Mouse (Mus musculus) cerebellum, adult 2 months (tissue): ENCODE results near the gene Igfbp4. TPM values are rescaled to one million over a fixed set of nuclear protein-coding genes. Genes with fewer than 3 reads are reported as not detected.

Source experiments
- DNase-seq, 2 experiments: peaks; one replicate each; pipeline ENCODE4 v3.0.0; 2021
- H3K27ac ChIP-seq: fragments of 200-500 bp; 2 replicates; pipeline ENCODE4 v1.5.1; 2012; ENCODE audit warnings: low read length, control low read depth, inconsistent platforms; ENCODE audit not compliant: insufficient read depth
- H3K27me3 ChIP-seq: fragments of 200-500 bp; 2 replicates; pipeline ENCODE4 v1.6.1; 2012; ENCODE audit warnings: inconsistent platforms, mild to moderate bottlenecking, low read length, moderate library complexity; ENCODE audit not compliant: control insufficient read depth, insufficient read depth
- H3K4me1 ChIP-seq: fragments of 200-500 bp; 2 replicates; pipeline ENCODE4 v1.6.1; 2011; ENCODE audit warnings: low read length; ENCODE audit not compliant: control insufficient read depth, insufficient read depth
- H3K4me3 ChIP-seq: fragments of 200-500 bp; replicated peaks from 2 replicates; pipeline ENCODE3; 2011; ENCODE audit warnings: mild to moderate bottlenecking, low read depth, low read length, control low read depth; ENCODE audit not compliant: insufficient read depth
- CTCF ChIP-seq: fragments of 200-500 bp; IDR thresholded peaks from 2 replicates; pipeline ENCODE4 v1.5.1; 2011; ENCODE audit warnings: low read depth, mild to moderate bottlenecking, control low read depth, low read length, moderate library complexity, borderline replicate concordance; ENCODE audit not compliant: insufficient read depth
- POLR2A ChIP-seq: fragments of 200-500 bp; IDR thresholded peaks from 2 replicates; pipeline ENCODE4 v1.6.1; 2011; ENCODE audit warnings: low read length, control low read depth, borderline replicate concordance; ENCODE audit not compliant: insufficient read depth
- WGBS: fragments of 180-500 bp; shearing (Covaris S2); methylation state at CpG from one replicate; pipeline ENCODE4 v1.1.7; 2018; 5-methylcytosine and 5-hydroxymethylcytosine counted together
- polyA plus RNA-seq: library from polyadenylated mRNA; depleted of rRNA; stranded (reverse); fragments of >200 nt; gene quantifications from 2 replicates; pipeline ENCODE4 v1.2.3, GENCODE M21; 2012; rRNA removed

Igfbp4 gene
- polyA plus RNA-seq: 26.2 and 28.6 TPM in 2 replicates

GRCm38 (mm10) chr11:99041051-99041729, at the start of gene Igfbp4:
Gene Igfbp4 (plus strand): TSS chr11:99041244.
- H3K27ac ChIP-seq: no peak within 1 kb of the TSS
- no peak for TF ChIP-seq POLR2A
- no peak for TF ChIP-seq CTCF
- WGBS: 2% methylated on average over 62 of the region's 63 CpGs
- H3K4me3 ChIP-seq: peak within 1 kb of the TSS; percentile 32
- H3K27me3 ChIP-seq: peaks cover 2% of the 10 kb centered on the region; the same call in 1 of the 2 replicates
- DNase-seq: peak; percentile 21 to 42
- peaks cover 6% of the 10 kb centered on the region; the same call in 1 of the 2 replicates for H3K4me1 ChIP-seq

GRCm38 (mm10) chr11:98995987-98996386, 45.1 kb upstream of the Igfbp4 start:
- Histone ChIP-seq H3K27ac (no peak overlapping the region), H3K27me3 (no peaks in the 10 kb centered on the region), H3K4me3 (no peak overlapping the region), H3K4me1 (no peaks in the 10 kb centered on the region)
- TF ChIP-seq POLR2A (no peak), CTCF (no peak)
- 93% methylated on average over 7 of the region's 7 CpGs for WGBS
- no peak for DNase-seq

- WGBS: 90% methylated on average over 4 of the region's 4 CpGs
- Histone ChIP-seq H3K27ac (no peak overlapping the region), H3K4me3 (no peak overlapping the region), H3K4me1 (no peaks in the 10 kb centered on the region), H3K27me3 (no peaks in the 10 kb centered on the region)
- no peak for DNase-seq
- TF ChIP-seq CTCF: no peak
- no peak for TF ChIP-seq POLR2A
These were observed 43.4 kb upstream of the Igfbp4 start for GRCm38 (mm10) chr11:98997659-98998058.

GRCm38 (mm10) chr11:98998776-98999175, 42.3 kb upstream of the Igfbp4 start:
- Histone ChIP-seq H3K27me3 (no peaks in the 10 kb centered on the region), H3K4me1 (no peaks in the 10 kb centered on the region), H3K4me3 (no peak overlapping the region), H3K27ac (no peak overlapping the region)
- DNase-seq: no peak
- TF ChIP-seq CTCF (no peak), POLR2A (no peak)

GRCm38 (mm10) chr11:98999243-98999642, 41.8 kb upstream of the Igfbp4 start:
- Histone ChIP-seq H3K4me3 (no peak overlapping the region), H3K27ac (no peak overlapping the region), H3K4me1 (no peaks in the 10 kb centered on the region), H3K27me3 (no peaks in the 10 kb centered on the region)
- WGBS: 88% methylated on average over 11 of the region's 11 CpGs
- TF ChIP-seq POLR2A: no peak
- TF ChIP-seq CTCF: no peak
- no peak for DNase-seq

GRCm38 (mm10) chr11:99006788-99007187, 34.3 kb upstream of the Igfbp4 start:
- TF ChIP-seq CTCF (no peak), POLR2A (no peak)
- Histone ChIP-seq H3K27me3 (no peaks in the 10 kb centered on the region), H3K27ac (no peak overlapping the region), H3K4me3 (no peak overlapping the region), H3K4me1 (no peaks in the 10 kb centered on the region)
- 90% methylated on average over 9 of the region's 9 CpGs for WGBS
- no peak for DNase-seq

- H3K27me3 ChIP-seq: no peaks in the 10 kb centered on the region
- TF ChIP-seq CTCF (no peak), POLR2A (no peak)
- no peaks in the 10 kb centered on the region for H3K4me1 ChIP-seq
- H3K27ac ChIP-seq: no peak overlapping the region
- DNase-seq: no peak
- no peak overlapping the region for H3K4me3 ChIP-seq
- WGBS: 88% methylated on average over 4 of the region's 4 CpGs
These were observed 30.9 kb upstream of the Igfbp4 start for GRCm38 (mm10) chr11:99010124-99010523.

- 95% methylated on average over 5 of the region's 5 CpGs for WGBS
- H3K4me1 ChIP-seq: no peaks in the 10 kb centered on the region
- TF ChIP-seq POLR2A (no peak), CTCF (no peak)
- H3K27me3 ChIP-seq: no peaks in the 10 kb centered on the region
- no peak overlapping the region for H3K27ac ChIP-seq
- H3K4me3 ChIP-seq: no peak overlapping the region
- no peak for DNase-seq
These were observed 30.3 kb upstream of the Igfbp4 start for GRCm38 (mm10) chr11:99010706-99011105.
